Mouse (Mus musculus): ENCODE measurements around the gene Ascl2. TPM values are rescaled to one million over a fixed set of nuclear protein-coding genes. Genes with fewer than 3 reads are reported as not detected.

The Ascl2 gene
- 1.1 and 1.2 TPM in 2 replicates for polyA plus RNA-seq (2016; fragmentation: Nextera tagmentation; extraction: Ambion mirVana)

- Histone ChIP-seq H3K27me3 (ENCODE audit: insufficient read depth, poor library complexity, severe bottlenecking) (peaks cover 82% of the 10 kb centered on the region), H3K4me1 (peaks cover 24% of the 10 kb centered on the region), H3K4me3 (peak within 1 kb of the TSS; percentile 63), H3K36me3 (no peaks in the 10 kb centered on the region), H3K9me3 (no peaks in the 10 kb centered on the region), H3K27ac (peak within 1 kb of the TSS; percentile 64)
- DNase-seq (ENCODE audit: low spot score), result peak; percentile 80
- WGBS, result 2% methylated on average over 51 of the region's 51 CpGs
Measured at GRCm38 (mm10) chr7:142968809-142969511, at the start of gene Ascl2. Gene Ascl2, minus strand, starts transcription at chr7:142969264.

DNA sequence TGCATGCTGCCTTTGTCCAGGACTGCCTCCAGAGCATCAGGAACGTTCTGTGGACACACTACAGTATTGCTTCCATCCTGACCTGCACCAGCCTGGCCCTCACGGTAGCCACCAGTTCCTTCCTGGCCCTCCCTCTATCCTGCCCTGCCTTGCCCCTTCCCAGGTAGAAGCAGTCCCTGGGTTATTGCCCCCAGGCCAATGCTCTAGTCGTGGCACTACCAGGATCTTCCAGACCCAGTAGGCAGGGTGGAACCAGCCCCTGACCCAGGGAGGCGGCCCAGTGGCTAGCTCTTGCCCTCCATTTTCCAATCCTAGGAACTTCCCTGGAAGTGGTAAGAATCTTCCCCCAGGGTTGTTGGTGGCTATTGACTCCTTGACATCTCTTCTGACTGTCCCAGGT lies 48.1 kb upstream of the Ascl2 start:
- peaks cover 51% of the 10 kb centered on the region for H3K4me1 ChIP-seq
- 72% methylated on average over 4 of the region's 4 CpGs for WGBS
- no peaks in the 10 kb centered on the region for H3K36me3 ChIP-seq
- H3K9me3 ChIP-seq, result no peaks in the 10 kb centered on the region
- no peak overlapping the region for H3K4me3 ChIP-seq
- no peaks in the 10 kb centered on the region for H3K27me3 ChIP-seq (ENCODE audit: insufficient read depth, poor library complexity, severe bottlenecking)
- peak overlapping the region; percentile 70; the same call in 1 of the 2 replicates for H3K27ac ChIP-seq
- no peak for DNase-seq (ENCODE audit: low spot score)

GRCm38 (mm10) chr7:143016424-143017142 lies 47.5 kb upstream of the Ascl2 start:
- Histone ChIP-seq H3K27me3 (ENCODE audit: insufficient read depth, poor library complexity, severe bottlenecking) (no peaks in the 10 kb centered on the region), H3K27ac (peak overlapping the region; percentile 70)

DNA sequence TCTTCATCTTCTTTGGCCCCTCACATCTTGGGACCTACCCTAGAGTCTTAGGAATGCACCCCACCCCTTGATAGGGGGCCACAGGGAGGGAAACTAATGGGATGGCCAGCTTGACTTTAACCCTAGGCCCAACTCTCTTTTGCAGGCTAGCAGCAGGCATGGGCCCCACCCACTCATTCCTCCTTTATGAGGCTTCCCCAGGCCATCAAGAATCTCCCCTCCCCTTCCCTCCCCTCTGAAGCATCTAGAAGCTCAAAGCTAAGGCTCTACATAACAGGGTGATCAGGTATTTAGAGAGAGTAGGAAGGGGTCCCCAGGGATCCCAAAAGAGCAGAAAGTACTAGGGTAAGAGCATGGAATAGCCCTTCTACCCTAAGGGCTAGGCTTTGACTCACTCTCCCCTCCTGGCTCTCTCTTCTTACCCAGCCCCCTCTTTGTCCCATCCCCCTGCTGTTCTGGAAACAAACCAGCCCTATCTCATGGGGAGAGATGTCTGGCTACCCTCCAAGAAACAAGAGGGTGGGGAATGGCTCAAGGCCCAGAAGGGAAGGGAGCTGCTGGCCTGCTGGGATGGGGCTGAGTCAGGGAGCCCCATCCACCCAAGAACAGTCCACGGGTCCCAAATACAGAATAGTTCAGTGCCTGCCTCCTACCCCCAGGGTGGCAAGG lies 46.8 kb upstream of the Ascl2 start:
- Histone ChIP-seq H3K27ac (peak overlapping the region; percentile 70), H3K4me3 (0 out of 2 replicates have a peak overlapping the region, but pooled peaks have one; percentile 1), H3K4me1 (peaks cover 62% of the 10 kb centered on the region), H3K27me3 (ENCODE audit: insufficient read depth, poor library complexity, severe bottlenecking) (no peaks in the 10 kb centered on the region), H3K9me3 (no peaks in the 10 kb centered on the region), H3K36me3 (no peaks in the 10 kb centered on the region)
- WGBS, result 10% methylated on average over 1 of the region's 1 CpGs
- no peak for DNase-seq (ENCODE audit: low spot score)

More at GRCm38 (mm10) chr7:143016424-143017142, 47.5 kb upstream of the Ascl2 start:
- no peak for DNase-seq (ENCODE audit: low spot score)
- Histone ChIP-seq H3K4me1 (peaks cover 57% of the 10 kb centered on the region), H3K9me3 (no peaks in the 10 kb centered on the region), H3K36me3 (no peaks in the 10 kb centered on the region), H3K4me3 (no peak overlapping the region)
- WGBS, result 49% methylated on average over 9 of the region's 9 CpGs

DNA sequence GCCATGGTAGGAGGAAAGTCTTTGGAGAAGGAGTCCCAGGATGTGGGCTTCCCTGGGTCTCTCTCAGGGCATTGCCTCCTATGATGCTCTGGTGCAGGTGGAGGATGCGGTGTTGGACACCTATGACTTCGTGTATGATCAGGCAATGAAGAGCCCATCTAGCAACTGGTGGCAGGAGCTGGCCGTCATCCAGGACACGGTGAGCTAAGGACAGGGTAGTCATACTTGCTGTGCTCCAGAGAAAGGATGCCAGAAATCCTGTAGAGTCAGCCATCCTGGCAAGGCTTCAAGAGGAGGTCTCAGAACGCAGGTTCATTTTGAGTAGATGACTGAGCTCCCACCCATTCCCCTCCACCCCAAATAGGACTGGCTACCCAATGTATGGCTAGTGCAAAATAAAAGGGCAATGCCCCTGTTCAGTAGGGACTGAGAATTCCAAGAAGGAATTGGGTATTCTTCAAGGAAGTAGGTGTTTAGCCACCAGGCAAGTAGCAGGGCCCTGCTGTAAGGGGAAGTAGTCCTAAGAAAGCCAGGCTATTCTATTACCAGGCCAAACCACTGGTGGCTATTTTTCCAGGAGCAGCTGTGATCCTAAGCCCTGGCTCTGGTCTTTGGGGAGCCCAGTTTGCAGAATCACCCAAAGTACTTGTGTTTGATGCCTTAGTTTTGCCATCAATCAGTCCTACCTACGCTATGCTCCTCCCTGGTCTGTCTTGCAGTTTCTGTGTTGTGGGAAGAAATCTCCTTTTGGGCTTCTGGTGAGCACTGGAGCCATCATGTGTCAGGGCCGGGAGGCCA lies 46.0 kb upstream of the Ascl2 start:
- no peak for DNase-seq (ENCODE audit: low spot score)
- 88% methylated on average over 7 of the region's 7 CpGs for WGBS
- peaks cover 62% of the 10 kb centered on the region for H3K4me1 ChIP-seq
- H3K27ac ChIP-seq, result peak overlapping the region; percentile 70
- no peaks in the 10 kb centered on the region for H3K9me3 ChIP-seq
- H3K4me3 ChIP-seq, result no peak overlapping the region
- H3K36me3 ChIP-seq, result no peaks in the 10 kb centered on the region
- no peaks in the 10 kb centered on the region for H3K27me3 ChIP-seq (ENCODE audit: insufficient read depth, poor library complexity, severe bottlenecking)

DNA sequence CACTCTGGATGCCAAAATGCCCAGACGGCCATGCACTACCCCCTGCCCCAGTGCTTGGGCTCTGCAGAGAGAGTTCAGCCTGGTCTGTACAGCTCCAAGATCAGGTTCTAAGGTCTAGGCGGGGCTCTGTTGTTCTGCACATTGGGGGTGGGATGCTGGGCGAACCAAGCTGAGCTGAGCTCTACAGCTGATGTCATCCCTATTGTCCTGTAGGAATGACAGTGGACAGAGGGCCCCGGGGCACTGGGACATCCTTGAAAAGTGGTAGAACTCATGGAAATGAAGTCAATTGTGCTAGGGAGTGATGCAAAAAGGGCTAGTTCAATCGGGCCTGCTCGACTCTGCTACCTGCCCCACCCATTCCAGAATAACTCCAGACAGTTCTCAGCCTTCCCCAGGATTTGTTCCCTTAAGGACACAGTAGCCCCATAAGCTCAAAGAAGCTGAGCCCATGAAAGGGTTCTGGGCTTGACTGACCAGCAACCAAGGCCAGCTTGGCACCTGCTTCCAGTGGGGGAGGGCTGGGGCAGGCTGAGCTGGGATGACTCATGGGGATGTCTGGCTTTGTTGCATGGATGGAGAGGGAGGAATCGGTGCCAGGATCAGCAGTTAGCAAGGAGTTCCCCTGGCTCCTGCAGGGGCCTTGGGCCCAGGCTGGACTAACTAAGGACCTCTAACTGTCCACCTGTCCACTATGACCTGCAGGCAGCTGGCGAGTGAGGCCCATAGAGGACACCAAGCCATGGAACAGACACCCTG lies 44.5 kb upstream of the Ascl2 start:
- Histone ChIP-seq H3K27me3 (ENCODE audit: insufficient read depth, poor library complexity, severe bottlenecking) (no peaks in the 10 kb centered on the region), H3K36me3 (no peaks in the 10 kb centered on the region), H3K9me3 (no peaks in the 10 kb centered on the region), H3K4me3 (no peak overlapping the region), H3K4me1 (peaks cover 76% of the 10 kb centered on the region), H3K27ac (peak overlapping the region; percentile 43; the same call in 1 of the 2 replicates)
- WGBS, result 73% methylated on average over 8 of the region's 8 CpGs
- no peak for DNase-seq (ENCODE audit: low spot score)

- no peak overlapping the region for H3K4me3 ChIP-seq
- H3K36me3 ChIP-seq, result no peaks in the 10 kb centered on the region
- 66% methylated on average over 5 of the region's 5 CpGs for WGBS
- peaks cover 83% of the 10 kb centered on the region for H3K4me1 ChIP-seq
- no peaks in the 10 kb centered on the region for H3K9me3 ChIP-seq
- H3K27ac ChIP-seq, result peak overlapping the region; percentile 29; the same call in 1 of the 2 replicates
- DNase-seq (ENCODE audit: low spot score), result no peak
- H3K27me3 ChIP-seq (ENCODE audit: insufficient read depth, poor library complexity, severe bottlenecking), result no peaks in the 10 kb centered on the region
Measured at GRCm38 (mm10) chr7:143012230-143012875, 43.3 kb upstream of the Ascl2 start.

GRCm38 (mm10) chr7:143011226-143011625 lies 42.2 kb upstream of the Ascl2 start:
- no peak for DNase-seq (ENCODE audit: low spot score)
- no peaks in the 10 kb centered on the region for H3K9me3 ChIP-seq
- H3K4me3 ChIP-seq, result no peak overlapping the region
- H3K4me1 ChIP-seq, result peaks cover 84% of the 10 kb centered on the region
- WGBS, result 81% methylated on average over 1 of the region's 1 CpGs
- no peak overlapping the region for H3K27ac ChIP-seq
- no peaks in the 10 kb centered on the region for H3K36me3 ChIP-seq
- H3K27me3 ChIP-seq (ENCODE audit: insufficient read depth, poor library complexity, severe bottlenecking), result no peaks in the 10 kb centered on the region

DNA sequence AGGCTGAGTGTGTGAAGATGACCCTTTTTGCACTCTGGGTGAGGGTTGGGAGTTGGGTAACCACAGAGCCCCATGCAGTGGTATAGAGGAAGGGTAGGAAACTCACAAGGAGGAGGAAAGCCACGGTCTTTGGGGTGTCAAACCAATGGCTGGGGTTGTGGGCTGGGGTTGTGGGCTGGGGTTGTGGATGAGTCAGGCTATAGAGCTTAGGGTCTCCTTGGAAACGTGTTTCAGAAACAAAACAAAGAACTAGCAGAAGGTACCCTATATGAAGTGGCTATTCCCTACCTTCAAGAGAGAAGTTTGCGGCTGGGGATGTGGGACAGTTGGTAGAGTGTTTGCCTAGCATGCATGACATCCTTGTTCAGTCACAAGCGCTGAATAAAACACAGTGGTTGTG lies 40.9 kb upstream of the Ascl2 start:
- Histone ChIP-seq H3K27ac (peak overlapping the region; percentile 86), H3K36me3 (no peaks in the 10 kb centered on the region), H3K4me3 (no peak overlapping the region), H3K4me1 (peaks cover 84% of the 10 kb centered on the region), H3K9me3 (no peaks in the 10 kb centered on the region), H3K27me3 (ENCODE audit: insufficient read depth, poor library complexity, severe bottlenecking) (no peaks in the 10 kb centered on the region)
- DNase-seq (ENCODE audit: low spot score), result no peak
- WGBS, result 82% methylated on average over 4 of the region's 4 CpGs

DNA sequence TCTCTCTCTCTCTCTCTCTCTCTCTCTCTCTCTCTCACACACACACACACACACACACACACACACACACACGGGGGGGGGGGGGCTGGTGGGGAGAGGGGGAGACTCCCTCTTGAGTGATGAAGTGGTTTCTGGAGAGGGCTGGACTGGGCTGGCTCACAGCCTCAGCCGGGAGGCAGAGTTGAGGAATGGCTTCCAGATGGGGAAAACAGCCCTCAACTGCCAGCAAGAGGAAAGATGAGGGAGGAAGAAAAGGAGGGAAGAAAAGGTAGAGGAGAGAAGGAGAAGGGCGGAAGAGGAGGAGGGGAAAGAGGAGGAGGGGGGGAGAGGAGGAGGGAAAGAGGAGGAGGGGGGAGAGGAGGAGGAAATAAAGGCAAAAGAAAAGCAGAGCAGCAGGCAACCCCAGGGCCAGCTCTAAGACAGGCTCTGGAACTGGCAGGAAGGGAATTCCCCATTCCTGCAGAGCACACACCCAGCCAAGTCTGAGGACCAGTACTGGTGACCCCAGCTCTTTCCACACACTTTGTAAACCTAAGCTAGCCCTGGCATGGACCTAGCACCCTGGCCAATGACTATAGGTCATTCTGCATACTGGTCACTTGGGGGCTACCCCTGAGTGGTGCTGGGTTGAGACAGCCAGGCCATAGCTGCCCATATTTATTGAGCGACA lies 40.1 kb upstream of the Ascl2 start:
- no peaks in the 10 kb centered on the region for H3K27me3 ChIP-seq (ENCODE audit: insufficient read depth, poor library complexity, severe bottlenecking)
- WGBS, result 49% methylated on average over 3 of the region's 4 CpGs
- H3K4me1 ChIP-seq, result peaks cover 85% of the 10 kb centered on the region
- no peaks in the 10 kb centered on the region for H3K9me3 ChIP-seq
- H3K36me3 ChIP-seq, result no peaks in the 10 kb centered on the region
- H3K4me3 ChIP-seq, result no peak overlapping the region; the same call in none of the 2 replicates
- no peak for DNase-seq (ENCODE audit: low spot score)
- peak overlapping the region; percentile 86 for H3K27ac ChIP-seq

DNA sequence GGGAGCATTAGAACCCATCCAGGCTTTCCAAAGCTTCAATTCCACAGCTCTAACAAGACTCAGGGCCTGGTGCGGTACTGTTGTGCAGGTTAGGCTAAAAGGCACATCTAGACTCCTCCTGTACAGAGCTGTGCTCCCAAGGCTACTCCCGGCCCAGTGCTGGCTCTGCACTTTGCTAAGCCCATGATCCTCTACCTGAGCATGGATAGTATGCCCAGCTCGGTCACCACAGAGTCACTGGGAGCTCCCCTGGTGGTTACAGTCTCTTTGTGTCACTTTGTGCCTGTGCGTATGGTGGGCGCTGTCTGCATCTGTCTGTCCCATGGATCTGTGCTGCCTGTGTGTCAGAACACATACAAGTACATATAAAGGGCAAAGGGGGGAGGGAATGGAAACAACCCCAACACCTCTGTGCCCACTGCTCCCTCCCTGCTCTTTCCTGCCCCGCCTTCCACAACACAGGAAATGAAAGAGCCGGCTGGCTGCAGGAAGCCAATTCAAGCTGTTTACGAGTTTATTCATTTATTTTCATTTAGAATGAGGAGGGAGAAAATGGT lies 39.4 kb upstream of the Ascl2 start:
- Histone ChIP-seq H3K27ac (peak overlapping the region; percentile 86), H3K9me3 (no peaks in the 10 kb centered on the region), H3K27me3 (ENCODE audit: insufficient read depth, poor library complexity, severe bottlenecking) (0 out of 2 replicates have a peak, but pooled peaks cover under 1% of the 10 kb centered on the region), H3K36me3 (no peaks in the 10 kb centered on the region), H3K4me3 (peak overlapping the region; percentile 30), H3K4me1 (peaks cover 81% of the 10 kb centered on the region)
- 55% methylated on average over 8 of the region's 8 CpGs for WGBS
- no peak for DNase-seq (ENCODE audit: low spot score)
